Mouse (Mus musculus): ENCODE data around the gene Ptp4a2. TPM values are rescaled to one million over a fixed set of nuclear protein-coding genes. Genes with fewer than 3 reads are reported as not detected.
"Not testable (repeated sequence)": the region's sequence is repeated elsewhere in the genome, so short reads cannot be mapped to it uniquely, and the experiment has no call there.

The Ptp4a2 gene
- polyA plus RNA-seq (2015; fragmentation: Nextera tagmentation; extraction: Ambion mirVana), result 307 and 411 TPM in 2 replicates

DNA sequence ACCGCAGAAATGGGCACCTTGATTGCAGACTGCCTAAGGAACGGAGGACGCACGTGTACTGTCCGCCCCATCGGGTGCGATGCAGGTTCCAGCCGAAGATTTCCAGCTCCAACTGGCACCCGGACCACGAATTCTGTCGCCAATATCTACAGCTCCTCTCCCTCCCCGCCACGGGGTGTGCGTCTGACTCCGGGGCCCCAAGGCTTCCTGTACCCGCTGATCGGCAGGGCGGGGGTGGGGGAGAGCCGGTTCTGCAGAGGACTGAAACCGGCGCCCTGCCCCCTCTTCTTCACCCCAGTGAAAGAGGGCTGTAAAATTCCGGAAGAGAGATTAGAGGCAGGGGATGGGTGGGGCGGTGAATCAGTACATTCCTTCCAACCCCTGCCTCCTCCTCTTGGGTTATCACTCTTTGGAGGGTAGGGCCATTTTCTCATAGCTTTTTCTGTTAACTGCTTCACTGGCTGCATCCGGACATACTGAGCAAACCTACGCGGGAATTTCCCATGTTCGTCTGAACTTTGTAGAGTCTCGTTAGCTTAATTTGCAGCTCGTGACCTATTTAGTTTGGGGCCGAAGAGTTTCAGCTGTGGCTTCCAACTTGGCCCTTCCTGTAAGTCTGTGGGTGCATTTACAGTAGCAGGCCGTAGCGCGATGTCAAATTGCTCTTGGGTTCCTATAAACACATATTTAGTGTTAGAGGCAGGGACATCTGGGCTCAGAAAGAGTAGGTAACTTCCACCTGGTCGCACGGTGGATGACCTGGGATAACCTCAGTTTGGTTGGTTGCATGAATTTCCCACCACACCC lies at the start of gene Ptp4a2:
Gene Ptp4a2 (plus strand): TSS at position 422 of the 807 bp plus-strand sequence.
- Histone ChIP-seq H3K36me3 (no peaks in the 10 kb centered on the region), H3K27me3 (replicated peaks) (no peaks in the 10 kb centered on the region), H3K4me3 (replicated peaks) (peak within 1 kb of the TSS; percentile 42), H3K4me1 (replicated peaks) (peaks cover 14% of the 10 kb centered on the region; the same call in 1 of the 2 replicates), H3K4me2 (replicated peaks) (peak within 1 kb of the TSS; percentile 84), H3K9me3 (no peaks in the 10 kb centered on the region), H3K9ac (peak within 1 kb of the TSS; percentile 55), H3K27ac (peak within 1 kb of the TSS; percentile 77)
- WGBS, result 6% methylated on average over 35 of the region's 35 CpGs
- ATAC-seq, result peak; percentile 95

DNA sequence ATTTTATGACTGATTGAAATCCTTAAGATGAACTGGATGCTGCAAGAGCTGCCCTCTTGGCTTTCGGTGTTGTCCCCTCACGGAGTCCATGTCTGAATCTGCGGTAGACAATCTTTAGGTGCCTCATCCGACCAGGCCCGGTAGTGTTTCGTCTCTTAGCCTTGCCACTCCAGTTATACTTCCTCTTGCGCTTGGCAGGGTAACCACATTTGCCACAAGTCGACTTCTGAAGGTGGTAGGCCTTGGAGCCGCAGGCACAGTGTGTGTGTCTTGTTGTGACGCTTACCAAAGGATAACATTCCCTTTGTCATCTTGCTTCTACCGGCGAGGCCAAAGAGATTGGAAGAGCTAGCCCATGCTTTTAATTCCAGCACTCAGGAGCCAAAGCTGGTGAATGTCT lies 49.4 kb upstream of the Ptp4a2 start:
- H3K4me2 ChIP-seq (replicated peaks), result no peak overlapping the region
- ATAC-seq, result no peak
- WGBS, result 87% methylated on average over 12 of the region's 12 CpGs

DNA sequence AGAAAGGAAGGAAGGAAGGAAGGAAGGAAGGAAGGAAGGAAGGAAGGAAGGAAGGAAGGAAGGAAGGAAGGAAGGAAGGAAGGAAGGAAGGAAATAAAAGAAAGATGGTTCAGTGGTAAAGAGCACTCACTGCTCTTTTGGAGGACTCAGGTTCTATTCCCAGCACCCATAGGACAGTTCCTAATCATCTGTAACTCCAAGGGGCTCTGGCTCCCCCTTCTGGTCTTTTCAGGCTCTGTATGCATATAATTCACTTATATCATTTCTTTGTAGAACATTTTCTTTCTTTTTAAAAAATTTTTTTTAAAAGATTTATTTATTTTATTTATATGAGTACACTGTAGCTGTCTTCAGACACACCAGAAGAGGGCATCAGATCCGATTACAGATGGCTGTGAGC lies 48.5 kb upstream of the Ptp4a2 start:
- not testable (repeated sequence) for H3K27ac ChIP-seq; H3K27me3 ChIP-seq (replicated peaks); H3K9me3 ChIP-seq; ATAC-seq; H3K4me3 ChIP-seq (replicated peaks); H3K4me1 ChIP-seq (replicated peaks); H3K4me2 ChIP-seq (replicated peaks); H3K36me3 ChIP-seq; H3K9ac ChIP-seq
- 76% methylated on average over 1 of the region's 1 CpGs for WGBS

More for the DNA sequence above, 49.4 kb upstream of the Ptp4a2 start:
- no peaks in the 10 kb centered on the region for H3K4me1 ChIP-seq (replicated peaks)
- H3K27me3 ChIP-seq (replicated peaks), result no peaks in the 10 kb centered on the region
- H3K4me3 ChIP-seq (replicated peaks), result no peak overlapping the region
- H3K36me3 ChIP-seq, result no peaks in the 10 kb centered on the region
- no peak overlapping the region for H3K9ac ChIP-seq
- no peaks in the 10 kb centered on the region for H3K9me3 ChIP-seq
- no peak overlapping the region for H3K27ac ChIP-seq

DNA sequence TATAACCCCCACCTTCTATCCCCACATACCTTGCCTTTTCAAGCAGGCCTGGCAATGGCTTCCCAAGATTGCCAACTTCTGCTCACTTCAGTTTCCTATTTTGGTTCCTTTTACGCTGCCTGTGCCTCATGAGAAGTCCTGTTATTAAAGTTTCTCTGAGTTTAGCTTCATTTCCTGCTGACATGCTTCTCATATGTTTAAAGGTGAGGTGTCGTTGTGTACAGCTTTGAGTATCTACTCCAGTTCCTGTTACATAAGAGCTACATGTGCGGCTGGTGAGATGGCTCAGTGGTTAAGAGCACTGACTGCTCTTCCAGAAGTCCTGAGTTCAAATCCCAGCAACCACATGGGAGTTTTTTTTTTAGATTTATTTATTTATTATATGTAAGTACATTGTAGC lies 45.7 kb upstream of the Ptp4a2 start:
- H3K4me1 ChIP-seq (replicated peaks), result no peaks in the 10 kb centered on the region
- H3K4me3 ChIP-seq (replicated peaks), result no peak overlapping the region
- ATAC-seq, result no peak
- no peak overlapping the region for H3K4me2 ChIP-seq (replicated peaks)
- H3K27me3 ChIP-seq (replicated peaks), result no peaks in the 10 kb centered on the region
- no peak overlapping the region for H3K9ac ChIP-seq
- WGBS, result 88% methylated on average over 3 of the region's 3 CpGs
- H3K36me3 ChIP-seq, result no peaks in the 10 kb centered on the region
- H3K27ac ChIP-seq, result no peak overlapping the region
- no peaks in the 10 kb centered on the region for H3K9me3 ChIP-seq

DNA sequence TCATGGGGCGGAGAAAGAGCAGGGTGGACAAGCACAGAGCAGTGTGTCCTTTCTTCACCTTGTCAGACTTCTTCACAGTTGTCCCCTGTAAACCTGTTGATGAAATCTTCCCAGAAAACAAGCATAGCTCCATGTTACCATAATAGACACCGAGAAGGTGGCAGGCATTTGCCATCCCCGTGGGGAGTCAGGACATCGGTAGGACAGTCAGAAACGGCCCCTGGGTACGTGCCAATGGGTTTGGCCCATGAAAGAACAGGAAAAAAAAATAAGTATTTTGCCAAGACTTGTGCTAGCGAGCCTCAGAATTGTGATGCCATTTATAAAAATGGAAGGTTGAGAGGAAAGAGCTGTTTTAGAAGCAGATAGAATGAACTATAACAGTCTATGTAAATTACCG lies 43.2 kb upstream of the Ptp4a2 start:
- Histone ChIP-seq H3K4me2 (replicated peaks) (no peak overlapping the region), H3K9me3 (no peaks in the 10 kb centered on the region), H3K4me1 (replicated peaks) (peaks cover 12% of the 10 kb centered on the region), H3K27me3 (replicated peaks) (no peaks in the 10 kb centered on the region), H3K36me3 (no peaks in the 10 kb centered on the region), H3K27ac (no peak overlapping the region), H3K9ac (no peak overlapping the region), H3K4me3 (replicated peaks) (no peak overlapping the region)
- no peak for ATAC-seq
- WGBS, result 89% methylated on average over 8 of the region's 8 CpGs

DNA sequence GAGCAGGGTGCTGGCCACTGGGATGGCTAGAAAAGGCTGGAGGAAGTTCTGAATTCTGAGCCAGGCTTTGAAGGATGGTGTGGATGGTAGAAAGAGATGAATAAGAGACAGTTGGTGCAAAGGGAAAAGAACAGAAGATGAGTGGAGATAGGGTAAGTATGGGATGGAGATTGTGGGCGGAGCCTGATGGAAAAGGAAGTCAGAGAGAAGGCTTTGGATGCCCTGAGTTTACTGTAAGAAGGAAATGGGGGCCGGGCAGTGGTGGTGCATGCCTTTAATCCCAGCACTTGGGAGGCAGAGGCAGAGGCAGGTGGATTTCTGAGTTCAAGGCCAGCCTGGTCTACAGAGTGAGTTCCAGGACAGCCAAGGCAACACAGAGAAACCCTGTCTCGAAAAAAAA lies 42.3 kb upstream of the Ptp4a2 start:
- H3K4me2 ChIP-seq (replicated peaks); H3K9me3 ChIP-seq; H3K27me3 ChIP-seq (replicated peaks); H3K36me3 ChIP-seq; H3K9ac ChIP-seq; ATAC-seq; H3K4me3 ChIP-seq (replicated peaks); H3K27ac ChIP-seq: not testable (repeated sequence)
- H3K4me1 ChIP-seq (replicated peaks), result peaks cover 12% of the 10 kb centered on the region
- 66% methylated on average over 3 of the region's 3 CpGs for WGBS

DNA sequence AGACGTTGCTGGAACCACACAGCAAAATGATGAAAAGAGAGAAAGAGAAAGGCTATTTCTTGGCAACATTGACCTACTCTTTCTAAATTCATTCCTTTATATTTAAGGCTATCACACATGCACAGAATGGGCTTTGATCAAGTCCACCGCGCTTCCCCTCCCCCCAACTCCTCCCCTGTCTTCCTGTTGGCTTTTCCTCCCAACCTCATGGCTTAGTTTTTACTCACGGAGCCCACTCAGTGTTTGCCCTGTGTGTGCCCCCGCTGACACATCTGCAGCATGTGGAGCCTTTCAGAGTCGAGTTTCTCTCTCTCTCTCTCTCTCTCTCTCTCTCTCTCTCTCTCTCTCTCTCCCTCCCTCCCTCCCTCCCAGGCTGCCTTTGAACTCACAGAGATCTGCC lies 40.4 kb upstream of the Ptp4a2 start:
- Histone ChIP-seq H3K9me3 (no peaks in the 10 kb centered on the region), H3K4me3 (replicated peaks) (no peak overlapping the region), H3K4me1 (replicated peaks) (peaks cover 12% of the 10 kb centered on the region), H3K36me3 (no peaks in the 10 kb centered on the region), H3K27ac (no peak overlapping the region), H3K9ac (no peak overlapping the region), H3K27me3 (replicated peaks) (no peaks in the 10 kb centered on the region), H3K4me2 (replicated peaks) (no peak overlapping the region)
- no peak for ATAC-seq
- WGBS, result 65% methylated on average over 6 of the region's 6 CpGs

DNA sequence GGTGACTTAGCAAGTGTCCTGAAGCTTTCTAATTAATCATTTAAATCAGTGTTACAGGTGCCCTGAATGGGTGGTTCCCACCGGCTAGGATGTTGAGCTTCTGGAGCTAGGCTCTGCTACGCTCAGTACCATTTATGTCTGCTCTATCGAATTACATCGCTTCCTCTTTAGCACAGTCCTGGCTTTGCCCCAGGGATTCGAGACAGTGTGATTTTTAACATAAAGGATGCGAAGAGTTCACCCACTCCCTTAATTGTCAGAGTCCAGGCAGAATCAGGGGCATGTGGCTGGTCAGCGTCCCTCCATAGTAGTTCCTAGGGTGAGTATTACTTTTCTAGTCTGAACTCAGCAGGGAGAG lies 39.7 kb upstream of the Ptp4a2 start:
- Histone ChIP-seq H3K27me3 (replicated peaks) (no peaks in the 10 kb centered on the region), H3K4me2 (replicated peaks) (peak overlapping the region; percentile 50), H3K9ac (no peak overlapping the region), H3K4me3 (replicated peaks) (peak overlapping the region; percentile 18; the same call in 1 of the 2 replicates), H3K4me1 (replicated peaks) (peaks cover 12% of the 10 kb centered on the region), H3K9me3 (no peaks in the 10 kb centered on the region), H3K36me3 (no peaks in the 10 kb centered on the region), H3K27ac (no peak overlapping the region)
- 22% methylated on average over 7 of the region's 7 CpGs for WGBS
- ATAC-seq, result peak; percentile 41

DNA sequence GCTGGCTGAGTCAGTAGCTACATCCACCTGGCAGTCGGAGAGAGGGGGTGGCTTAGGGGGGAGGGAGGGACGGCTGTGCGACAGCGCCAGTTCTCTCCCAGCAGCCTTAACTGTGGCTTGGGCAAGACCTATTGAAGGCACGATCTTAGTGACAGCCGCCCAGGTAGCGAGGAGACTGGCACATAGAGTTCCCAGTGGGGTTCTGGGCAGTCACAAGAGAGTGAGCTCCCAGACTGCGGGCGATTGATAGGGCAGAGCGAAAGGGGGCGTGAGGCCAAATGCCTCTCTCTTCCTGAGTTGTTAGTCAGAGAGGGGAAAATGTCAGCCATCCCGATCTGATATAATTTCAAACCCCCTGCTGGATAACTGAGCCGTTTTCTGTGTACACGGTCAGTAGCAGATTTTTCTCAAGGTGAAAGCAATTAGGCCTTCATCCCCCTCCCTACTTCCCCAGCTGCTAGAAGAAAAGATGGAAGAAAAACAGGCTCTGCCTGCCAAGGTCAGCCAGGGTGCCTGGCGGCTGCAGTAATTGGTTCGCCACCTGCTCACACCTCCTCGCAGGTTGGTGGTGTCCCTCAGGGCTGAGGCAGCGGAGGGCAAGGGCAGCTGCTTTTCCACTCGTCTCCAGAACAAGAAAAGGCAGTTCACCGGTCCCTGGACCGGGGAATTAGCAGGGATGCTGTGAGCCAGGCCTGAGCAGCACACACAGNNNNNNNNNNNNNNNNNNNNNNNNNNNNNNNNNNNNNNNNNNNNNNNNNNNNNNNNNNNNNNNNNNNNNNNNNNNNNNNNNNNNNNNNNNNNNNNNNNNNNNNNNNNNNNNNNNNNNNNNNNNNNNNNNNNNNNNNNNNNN lies 39.1 kb upstream of the Ptp4a2 start:
- 7% methylated on average over 21 of the region's 21 CpGs for WGBS
- Histone ChIP-seq H3K9ac (no peak overlapping the region), H3K27me3 (replicated peaks) (no peaks in the 10 kb centered on the region), H3K4me3 (replicated peaks) (peak overlapping the region; percentile 18), H3K36me3 (no peaks in the 10 kb centered on the region), H3K27ac (no peak overlapping the region), H3K9me3 (no peaks in the 10 kb centered on the region), H3K4me1 (replicated peaks) (peaks cover 12% of the 10 kb centered on the region), H3K4me2 (replicated peaks) (peak overlapping the region; percentile 50)
- ATAC-seq, result peak; percentile 65; the same call in 1 of the 2 replicates

DNA sequence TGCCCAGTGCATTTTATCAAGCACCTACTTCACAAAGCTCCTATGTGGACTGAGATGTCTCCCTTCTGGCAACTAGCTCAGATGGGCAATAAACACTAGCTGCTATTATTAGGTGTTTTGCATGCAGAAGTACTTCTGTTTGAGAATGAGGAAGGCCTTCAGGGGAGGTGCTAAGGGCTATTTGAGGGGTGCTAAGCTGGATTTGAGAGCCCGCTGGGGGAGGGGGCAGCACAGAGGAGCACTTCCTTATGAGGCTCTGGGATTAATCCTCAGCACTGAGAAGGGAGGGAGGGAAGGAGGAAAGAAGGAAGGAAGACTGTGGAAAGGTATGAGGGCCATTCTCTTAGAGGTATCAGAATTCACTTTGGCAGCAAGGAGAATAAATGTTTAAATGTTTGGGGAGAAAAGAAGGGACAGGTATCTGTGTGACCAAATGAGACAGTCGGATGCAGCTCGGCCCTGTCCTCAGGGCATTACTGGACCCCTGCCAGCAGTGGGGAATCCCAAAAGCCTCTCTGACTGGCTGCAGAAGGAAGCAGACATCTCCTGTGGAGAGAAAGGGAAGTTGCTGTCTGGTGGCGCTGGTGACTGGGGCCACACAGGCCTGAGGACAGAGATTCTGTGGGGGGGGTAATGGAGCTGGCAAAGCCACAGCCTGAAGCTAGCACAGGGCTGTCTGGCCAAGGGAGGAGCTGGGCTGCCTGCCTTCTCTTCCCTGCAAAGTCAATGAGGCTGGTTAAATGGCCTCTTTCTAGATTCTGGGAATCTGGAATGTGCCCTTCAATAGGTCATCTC lies 28.9 kb upstream of the Ptp4a2 start:
- Histone ChIP-seq H3K27me3 (replicated peaks) (no peaks in the 10 kb centered on the region), H3K9ac (no peak overlapping the region; the same call in 1 of the 2 replicates), H3K4me3 (replicated peaks) (no peak overlapping the region), H3K4me2 (replicated peaks) (no peak overlapping the region), H3K27ac (no peak overlapping the region), H3K9me3 (no peaks in the 10 kb centered on the region), H3K4me1 (replicated peaks) (peaks cover 7% of the 10 kb centered on the region; the same call in 1 of the 2 replicates), H3K36me3 (no peaks in the 10 kb centered on the region)
- ATAC-seq, result peak; percentile 47; the same call in 1 of the 2 replicates
- WGBS, result 23% methylated on average over 4 of the region's 4 CpGs

DNA sequence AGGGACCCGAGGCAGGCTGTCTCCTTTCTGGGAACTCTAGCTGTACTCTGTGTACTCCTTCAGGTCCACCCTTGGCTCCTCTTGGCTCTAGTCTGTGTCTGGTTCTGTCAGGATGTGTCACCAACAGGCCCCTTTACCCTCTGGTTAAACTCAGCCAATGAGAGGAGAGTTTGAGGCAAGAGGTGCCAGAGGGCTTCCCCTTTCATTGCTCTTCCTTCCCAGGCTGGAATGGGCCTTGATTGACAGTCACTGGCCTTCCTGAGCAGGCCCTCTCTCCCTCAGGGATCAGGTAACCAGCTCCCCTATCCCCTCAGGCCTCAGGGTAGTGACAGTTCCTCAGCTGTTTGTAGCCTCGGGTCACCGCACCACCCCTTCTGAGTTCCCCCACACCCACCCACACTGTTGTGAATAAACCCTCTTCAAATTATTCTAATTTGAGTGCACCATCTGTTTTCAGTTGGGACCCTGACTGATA lies 28.1 kb upstream of the Ptp4a2 start:
- Histone ChIP-seq H3K4me3 (replicated peaks) (no peak overlapping the region), H3K9ac (no peak overlapping the region), H3K27me3 (replicated peaks) (no peaks in the 10 kb centered on the region), H3K9me3 (no peaks in the 10 kb centered on the region), H3K4me2 (replicated peaks) (no peak overlapping the region), H3K4me1 (replicated peaks) (peaks cover 7% of the 10 kb centered on the region; the same call in 1 of the 2 replicates), H3K27ac (no peak overlapping the region), H3K36me3 (no peaks in the 10 kb centered on the region)
- WGBS, result 48% methylated on average over 3 of the region's 3 CpGs
- ATAC-seq, result no peak

DNA sequence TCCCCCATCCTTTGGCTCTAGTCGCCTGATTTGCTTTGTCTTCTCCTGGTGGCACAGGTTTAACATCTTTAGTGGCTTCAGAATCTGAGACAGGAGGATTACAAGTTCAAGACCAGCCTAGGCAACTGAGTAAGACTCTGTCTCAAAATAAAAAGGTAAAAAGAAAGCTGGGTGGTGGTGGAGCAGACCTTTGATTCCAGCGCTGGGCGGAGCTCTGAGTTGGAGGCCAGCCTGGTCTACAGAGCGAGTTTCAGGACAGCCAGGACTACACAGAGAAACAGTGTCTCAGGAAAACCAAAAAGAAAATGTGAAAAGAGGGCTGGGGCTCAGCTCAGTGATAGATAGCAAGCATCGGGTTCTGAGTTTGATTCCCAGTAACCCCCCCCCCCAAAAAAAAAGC lies 27.5 kb upstream of the Ptp4a2 start:
- no peak for ATAC-seq
- 81% methylated on average over 5 of the region's 5 CpGs for WGBS
- Histone ChIP-seq H3K4me2 (replicated peaks) (no peak overlapping the region), H3K36me3 (no peaks in the 10 kb centered on the region), H3K27me3 (replicated peaks) (no peaks in the 10 kb centered on the region), H3K4me1 (replicated peaks) (peaks cover 7% of the 10 kb centered on the region; the same call in 1 of the 2 replicates), H3K27ac (no peak overlapping the region), H3K9ac (no peak overlapping the region), H3K4me3 (replicated peaks) (no peak overlapping the region), H3K9me3 (no peaks in the 10 kb centered on the region)
